ENCODE assay signal across 17 mouse cellular contexts in genomic region chr19:45447222-45447621, GRCm38 (mm10).
DNase-seq lines count a peak whose midpoint lies in the region; ATAC-seq and TF ChIP-seq lines count a peak whose summit lies in the region.
"Had no signal": no experiment of that assay in that cellular context is flagged by ENCODE, and none has a peak within 500 bp of the region (broad histone marks: within the 10 kb centered on the region; RNA-seq: fewer than 3 reads in every experiment).

No protein-coding gene starts in this region.

- H3K4me2 ChIP-seq in hindbrain, embryonic 12.5 days (replicated peaks): no peak overlapping the region
- H3K4me2 ChIP-seq in hindbrain, embryonic 11.5 days (replicated peaks; ENCODE audit: low read depth, low read length): no peak overlapping the region
- H3K4me2 ChIP-seq in liver, embryonic 15.5 days: peak overlapping the region; percentile 59
- H3K4me2 ChIP-seq: embryonic facial prominence, embryonic 13.5 days; limb, embryonic 12.5 days had no signal

- H3K4me3 ChIP-seq in hindbrain, embryonic 12.5 days: no peak overlapping the region
- H3K4me3 ChIP-seq in hindbrain, embryonic 11.5 days (ENCODE audit: low read depth, low read length): no peak overlapping the region
- peak overlapping the region; percentile 10; the same call in 1 of the 2 replicates for H3K4me3 ChIP-seq in G1E (ENCODE audit: low read depth, low read length)
- H3K4me3 ChIP-seq in liver, embryonic 15.5 days (replicated peaks): peak overlapping the region; percentile 64
- H3K4me3 ChIP-seq in gastrocnemius, adult 2 months: no peak overlapping the region
- H3K4me3 ChIP-seq: embryonic facial prominence, embryonic 13.5 days; limb, embryonic 12.5 days had no signal

- DNase-seq in hindbrain, embryonic 11.5 days (ENCODE audit: low spot score): no peak
- DNase-seq in G1E (ENCODE audit: low spot score): no peak
- DNase-seq in brain, embryonic 18.5 days (ENCODE audit: low read depth, low spot score): peak; percentile 50
- DNase-seq in gastrocnemius, adult 2 months: no peak
- DNase-seq: cerebellum, adult 11-12 months; heart, adult 18-20 months; kidney, adult 8-10 months; kidney, postnatal 4 days; right cerebral cortex, postnatal 25 days had no signal

- no peak for TF ChIP-seq CTCF in G1E (IDR thresholded peaks at IDR 0.05; ENCODE audit: low read depth, low read length)
- TF ChIP-seq CTCF in gastrocnemius, adult 2 months (IDR thresholded peaks at IDR 0.05): no peak

- no peaks in the 10 kb centered on the region for H3K9me3 ChIP-seq in hindbrain, embryonic 12.5 days (replicated peaks)
- H3K9me3 ChIP-seq in hindbrain, embryonic 11.5 days (ENCODE audit: control insufficient read depth, low read length): no peaks in the 10 kb centered on the region
- H3K9me3 ChIP-seq in G1E (replicated peaks): no peaks in the 10 kb centered on the region
- no peaks in the 10 kb centered on the region for H3K9me3 ChIP-seq in liver, embryonic 15.5 days (replicated peaks)
- H3K9me3 ChIP-seq: embryonic facial prominence, embryonic 13.5 days; limb, embryonic 12.5 days had no signal

- intact Hi-C loops in gastrocnemius, adult 2 months (cut with DNase I): no loop called here

- peak overlapping the region; percentile 73 for H3K27ac ChIP-seq in hindbrain, embryonic 12.5 days
- H3K27ac ChIP-seq in hindbrain, embryonic 11.5 days (ENCODE audit: low read depth, low read length): no peak overlapping the region
- peak overlapping the region; percentile 98 for H3K27ac ChIP-seq in liver, embryonic 15.5 days (replicated peaks)
- no peak overlapping the region for H3K27ac ChIP-seq in gastrocnemius, adult 2 months
- H3K27ac ChIP-seq: embryonic facial prominence, embryonic 13.5 days; limb, embryonic 12.5 days had no signal

- H3K9ac ChIP-seq in hindbrain, embryonic 12.5 days: no peak overlapping the region
- H3K9ac ChIP-seq in hindbrain, embryonic 11.5 days (ENCODE audit: low read depth, low read length): no peak overlapping the region
- H3K9ac ChIP-seq in liver, embryonic 15.5 days: peak overlapping the region; percentile 60
- H3K9ac ChIP-seq: embryonic facial prominence, embryonic 13.5 days; limb, embryonic 12.5 days had no signal

- peaks cover 7% of the 10 kb centered on the region for H3K27me3 ChIP-seq in hindbrain, embryonic 12.5 days
- no peaks in the 10 kb centered on the region; the same call in 1 of the 2 replicates for H3K27me3 ChIP-seq in hindbrain, embryonic 11.5 days (ENCODE audit: control insufficient read depth, insufficient read depth, low read length)
- H3K27me3 ChIP-seq in G1E (ENCODE audit: insufficient read depth, low read length): no peaks in the 10 kb centered on the region
- H3K27me3 ChIP-seq in liver, embryonic 15.5 days: no peaks in the 10 kb centered on the region
- H3K27me3 ChIP-seq: embryonic facial prominence, embryonic 13.5 days; limb, embryonic 12.5 days had no signal

- H3K4me1 ChIP-seq in hindbrain, embryonic 12.5 days: peaks cover 22% of the 10 kb centered on the region
- no peaks in the 10 kb centered on the region for H3K4me1 ChIP-seq in hindbrain, embryonic 11.5 days (replicated peaks; ENCODE audit: control insufficient read depth, insufficient read depth, low read length)
- H3K4me1 ChIP-seq in G1E (ENCODE audit: insufficient read depth, low read depth, low read length): peaks cover 71% of the 10 kb centered on the region
- H3K4me1 ChIP-seq in liver, embryonic 15.5 days (replicated peaks): peaks cover 47% of the 10 kb centered on the region
- H3K4me1 ChIP-seq: limb, embryonic 12.5 days had no signal

- 83% methylated on average over 2 of the region's 2 CpGs for WGBS in hindbrain, embryonic 12.5 days
- WGBS in hindbrain, embryonic 11.5 days: 81% methylated on average over 2 of the region's 2 CpGs
- WGBS in liver, embryonic 15.5 days (ENCODE audit: insufficient replicate concordance): 91% methylated on average over 2 of the region's 2 CpGs

- ATAC-seq in hindbrain, embryonic 12.5 days (ENCODE audit: low FRiP score): peak; percentile 48
- ATAC-seq in hindbrain, embryonic 11.5 days (ENCODE audit: low FRiP score): no peak
- ATAC-seq in G1E (ENCODE audit: extremely low read depth, insufficient number of reproducible peaks, low FRiP score, poor library complexity, severe bottlenecking): no peak
- no peak for ATAC-seq in liver, embryonic 15.5 days (ENCODE audit: insufficient read depth)
- ATAC-seq in megakaryocyte progenitor cell, adult 5-6 weeks (replicated peaks; ENCODE audit: poor library complexity): no peak
- ATAC-seq: activated CD4-positive, CD25-positive, alpha-beta regulatory T cell, adult 4 months; CD4-positive, CD25-positive, alpha-beta regulatory T cell, adult 4 months; lung, postnatal 0 days had no signal

- no peaks in the 10 kb centered on the region for H3K36me3 ChIP-seq in hindbrain, embryonic 12.5 days
- no peaks in the 10 kb centered on the region for H3K36me3 ChIP-seq in hindbrain, embryonic 11.5 days (ENCODE audit: control insufficient read depth, insufficient read depth, low read length)
- H3K36me3 ChIP-seq in G1E (replicated peaks): peaks cover 5% of the 10 kb centered on the region
- H3K36me3 ChIP-seq in liver, embryonic 15.5 days (replicated peaks): peaks cover 19% of the 10 kb centered on the region
- H3K36me3 ChIP-seq: embryonic facial prominence, embryonic 13.5 days had no signal

Comparison
In these comparisons a context has a peak if more than half of its experiments do, and no peak if none do; other contexts are left out.
1. H3K27ac ChIP-seq: peak in hindbrain, embryonic 12.5 days (single experiment) and liver, embryonic 15.5 days (single experiment); none in hindbrain, embryonic 11.5 days (single experiment) and gastrocnemius, adult 2 months (single experiment).
2. H3K4me3 ChIP-seq: peak in G1E (single experiment) and liver, embryonic 15.5 days (single experiment); none in hindbrain, embryonic 12.5 days (single experiment), hindbrain, embryonic 11.5 days (single experiment) and gastrocnemius, adult 2 months (single experiment).